Mouse (Mus musculus) stomach, embryonic 15.5 days (tissue): ENCODE measurements at regions not wholly inside any gene's neighbourhood (a gene's known extent, or its start where the extent isn't known, plus 50 kb on each side); places are given as distances from the start of the nearest gene placed in this dataset.
"Not testable (repeated sequence)": the region's sequence is repeated elsewhere in the genome, so short reads cannot be mapped to it uniquely, and the experiment has no call there.

Experiments used
- ATAC-seq: fragments of 200-750 bp; cut with Nextera tagmentation; 2 replicates; pipeline ENCODE4 v1.8.0; 2017; ENCODE audit warnings: low read depth, moderate number of reproducible peaks, moderate TSS enrichment; ENCODE audit not compliant: insufficient read depth, low FRiP score
- H3K27ac ChIP-seq: fragments of 300-500 bp; sonication (generic); 2 replicates; pipeline ENCODE4 v1.5.1; 2015; ENCODE audit warnings: mild to moderate bottlenecking, inconsistent platforms
- H3K27me3 ChIP-seq: fragments of 300-500 bp; sonication (generic); replicated peaks from 2 replicates; pipeline ENCODE4 v1.6.1; 2015; ENCODE audit warnings: inconsistent platforms
- H3K36me3 ChIP-seq: fragments of 300-500 bp; sonication (generic); 2 replicates; pipeline ENCODE4 v1.6.1; 2015; ENCODE audit warnings: inconsistent platforms
- H3K4me1 ChIP-seq: fragments of 300-500 bp; sonication (generic); 2 replicates; pipeline ENCODE4 v1.6.1; 2015; ENCODE audit warnings: inconsistent platforms
- H3K4me2 ChIP-seq: fragments of 300-500 bp; sonication (generic); 2 replicates; pipeline ENCODE4 v1.6.1; 2015; ENCODE audit warnings: mild to moderate bottlenecking, inconsistent platforms
- H3K4me3 ChIP-seq: fragments of 300-500 bp; sonication (generic); replicated peaks from 2 replicates; pipeline ENCODE4 v1.5.1; 2015; ENCODE audit warnings: inconsistent platforms
- H3K9ac ChIP-seq: fragments of 300-500 bp; sonication (generic); 2 replicates; pipeline ENCODE4 v1.6.1; 2015; ENCODE audit warnings: inconsistent platforms
- H3K9me3 ChIP-seq: fragments of 300-500 bp; sonication (generic); 2 replicates; pipeline ENCODE4 v1.6.1; 2016; ENCODE audit warnings: inconsistent platforms
- WGBS: fragments of 180-500 bp; shearing (Covaris S2); methylation state at CpG from one replicate; pipeline ENCODE4 v1.1.7; 2015; 5-methylcytosine and 5-hydroxymethylcytosine counted together

- not testable (repeated sequence) for H3K27ac ChIP-seq, ATAC-seq, H3K9ac ChIP-seq, H3K9me3 ChIP-seq, H3K4me1 ChIP-seq, H3K4me3 ChIP-seq, H3K4me2 ChIP-seq, H3K36me3 ChIP-seq, H3K27me3 ChIP-seq
- 84% methylated on average over 9 of the region's 14 CpGs for WGBS
These were observed 67.4 kb downstream of the Pdia4 start for GRCm38 (mm10) chr6:47745856-47746255.

- H3K4me2 ChIP-seq: peak overlapping the region; percentile 37
These were observed 69.4 kb downstream of the Pdia4 start for GRCm38 (mm10) chr6:47743856-47744255.

GRCm38 (mm10) chr6:47740216-47740615 lies 73.0 kb downstream of the Pdia4 start:
- H3K9me3 ChIP-seq, ATAC-seq, H3K27ac ChIP-seq, H3K27me3 ChIP-seq, H3K9ac ChIP-seq, H3K36me3 ChIP-seq, H3K4me1 ChIP-seq: not testable (repeated sequence)
- H3K4me2 ChIP-seq: peak overlapping the region; percentile 59
- 8% methylated on average over 18 of the region's 47 CpGs for WGBS
- H3K4me3 ChIP-seq: peak overlapping the region; percentile 43

More at GRCm38 (mm10) chr6:47743856-47744255, 69.4 kb downstream of the Pdia4 start:
- not testable (repeated sequence) for H3K4me1 ChIP-seq, H3K27me3 ChIP-seq, H3K36me3 ChIP-seq, ATAC-seq, H3K4me3 ChIP-seq, H3K9ac ChIP-seq, H3K27ac ChIP-seq, H3K9me3 ChIP-seq
- WGBS: no CpG with 5 or more reads among the region's 20 CpGs

- WGBS: 6% methylated on average over 16 of the region's 26 CpGs
- not testable (repeated sequence) for H3K9me3 ChIP-seq, ATAC-seq, H3K27ac ChIP-seq, H3K4me3 ChIP-seq, H3K9ac ChIP-seq, H3K27me3 ChIP-seq, H3K36me3 ChIP-seq, H3K4me1 ChIP-seq
- H3K4me2 ChIP-seq: peak overlapping the region; percentile 38; the same call in 1 of the 2 replicates
These were observed 73.5 kb downstream of the Pdia4 start for GRCm38 (mm10) chr6:47739696-47740095.

- H3K27me3 ChIP-seq, H3K27ac ChIP-seq, H3K36me3 ChIP-seq, H3K4me1 ChIP-seq, ATAC-seq, H3K9ac ChIP-seq, H3K4me2 ChIP-seq, H3K4me3 ChIP-seq, H3K9me3 ChIP-seq: not testable (repeated sequence)
- WGBS: no CpG with 5 or more reads among the region's 3 CpGs
These were observed 75.3 kb downstream of the Pdia4 start for GRCm38 (mm10) chr6:47737972-47738371.
